In the genomic region with DNA sequence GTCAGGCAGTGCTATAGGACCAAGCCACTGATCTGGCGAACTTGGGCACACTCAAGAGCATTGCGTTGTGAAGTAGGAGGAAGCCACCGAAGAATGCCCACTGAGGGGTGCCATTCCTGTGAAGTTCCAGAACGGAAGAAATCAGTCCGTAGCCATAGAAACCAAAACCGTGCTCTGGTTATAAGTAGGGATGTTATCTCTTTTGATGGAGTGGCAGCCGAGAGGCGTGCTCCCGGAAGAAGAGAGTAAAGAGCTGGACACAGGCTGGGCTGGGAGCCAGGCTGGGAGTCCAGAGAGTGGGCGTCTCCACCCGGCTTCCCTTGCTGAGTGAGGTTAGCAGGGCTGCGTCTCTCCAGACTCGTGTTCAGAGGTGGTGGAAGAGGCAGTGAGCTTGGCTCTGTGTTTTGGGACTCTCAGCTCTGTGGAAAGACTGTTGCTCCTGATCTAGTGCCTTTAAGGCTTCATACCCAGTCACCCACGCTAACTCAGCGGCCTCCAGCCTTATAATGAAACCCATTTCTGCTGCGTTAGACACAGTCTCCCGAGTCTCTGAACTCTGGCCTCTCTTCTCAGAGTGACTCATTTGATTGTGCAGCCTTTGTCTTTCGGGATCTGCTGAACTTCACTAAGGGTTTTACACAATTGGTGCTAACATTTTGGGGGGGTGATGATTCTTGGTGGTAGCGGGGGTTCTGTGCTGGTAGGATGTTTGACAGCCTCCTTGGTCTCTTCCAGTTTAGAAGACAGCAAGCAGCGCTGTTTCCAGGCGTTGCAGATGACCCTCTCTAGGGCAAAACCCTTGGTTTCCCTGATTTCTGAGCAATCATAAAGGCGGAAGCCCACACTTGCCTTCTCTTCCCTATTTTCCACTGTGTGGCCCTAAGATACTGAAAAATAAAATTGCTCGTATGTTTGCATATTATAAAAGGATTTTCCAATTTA, we compare ENCODE assay signal across 8 mouse cellular contexts. TPM values are rescaled to one million over a fixed set of nuclear protein-coding genes. Genes with fewer than 3 reads are reported as not detected.
DNase-seq lines count a peak whose midpoint lies in the region; ATAC-seq and TF ChIP-seq lines count a peak whose summit lies in the region.

No protein-coding gene starts in this region.

- peak overlapping the region; percentile 40; the same call in 1 of the 2 replicates for H3K27ac ChIP-seq in gastrocnemius, adult 2 months
- no peak overlapping the region for H3K27ac ChIP-seq in hindbrain, embryonic 11.5 days (ENCODE audit: low read depth, low read length)
- no peak overlapping the region for H3K27ac ChIP-seq in midbrain, embryonic 13.5 days

- DNase-seq in urinary bladder, postnatal 14 days (ENCODE audit: low spot score), result peak; percentile 71
- DNase-seq in urinary bladder, adult 2 months (ENCODE audit: low spot score), result no peak
- DNase-seq in gastrocnemius, adult 2 months, result peak; percentile 79
- DNase-seq in hindbrain, embryonic 11.5 days (ENCODE audit: low spot score), result peak; percentile 32
- DNase-seq in layer of hippocampus, postnatal 14 days (ENCODE audit: low spot score in 2 of 2), result peak; percentile 38 to 50
- peak; percentile 45 for DNase-seq in testis, postnatal 14 days (ENCODE audit: low spot score)
- DNase-seq in spleen, adult 12 weeks (ENCODE audit: low spot score), result no peak

- TF ChIP-seq CTCF in gastrocnemius, adult 2 months (IDR thresholded peaks at IDR 0.05), result no peak

- H3K27me3 ChIP-seq in hindbrain, embryonic 11.5 days (ENCODE audit: control insufficient read depth, insufficient read depth, low read length), result no peaks in the 10 kb centered on the region
- H3K27me3 ChIP-seq in midbrain, embryonic 13.5 days, result no peaks in the 10 kb centered on the region

- no peaks in the 10 kb centered on the region for H3K36me3 ChIP-seq in hindbrain, embryonic 11.5 days (ENCODE audit: control insufficient read depth, insufficient read depth, low read length)
- H3K36me3 ChIP-seq in midbrain, embryonic 13.5 days, result no peaks in the 10 kb centered on the region

- WGBS in hindbrain, embryonic 11.5 days, result 58% methylated on average over 23 of the region's 23 CpGs
- WGBS in midbrain, embryonic 13.5 days, result 47% methylated on average over 23 of the region's 23 CpGs

- ATAC-seq in hindbrain, embryonic 11.5 days (ENCODE audit: low FRiP score), result no peak; the same call in none of the 2 replicates
- ATAC-seq in midbrain, embryonic 13.5 days, result peak; percentile 77

- 0 out of 2 replicates have a peak, but pooled peaks cover 4% of the 10 kb centered on the region for H3K4me1 ChIP-seq in hindbrain, embryonic 11.5 days (replicated peaks; ENCODE audit: control insufficient read depth, insufficient read depth, low read length)
- H3K4me1 ChIP-seq in midbrain, embryonic 13.5 days (replicated peaks), result peaks cover 7% of the 10 kb centered on the region

- no peaks in the 10 kb centered on the region for H3K9me3 ChIP-seq in hindbrain, embryonic 11.5 days (ENCODE audit: control insufficient read depth, low read length)
- no peaks in the 10 kb centered on the region for H3K9me3 ChIP-seq in midbrain, embryonic 13.5 days

- H3K9ac ChIP-seq in hindbrain, embryonic 11.5 days (ENCODE audit: low read depth, low read length), result no peak overlapping the region
- H3K9ac ChIP-seq in midbrain, embryonic 13.5 days (replicated peaks), result no peak overlapping the region

- H3K4me3 ChIP-seq in gastrocnemius, adult 2 months, result peak overlapping the region; percentile 62
- H3K4me3 ChIP-seq in hindbrain, embryonic 11.5 days (ENCODE audit: low read depth, low read length), result no peak overlapping the region
- H3K4me3 ChIP-seq in midbrain, embryonic 13.5 days (replicated peaks), result no peak overlapping the region

- intact Hi-C loops in gastrocnemius, adult 2 months (cut with DNase I), result no loop called here

- no peak overlapping the region for H3K4me2 ChIP-seq in hindbrain, embryonic 11.5 days (replicated peaks; ENCODE audit: low read depth, low read length)
- H3K4me2 ChIP-seq in midbrain, embryonic 13.5 days (replicated peaks), result peak overlapping the region; percentile 34

RNA-seq across cellular contexts. Expression of a gene that starts 21.1 kb away (rescaled TPM):
- 10.7 and 12.7 TPM in 2 replicates for polyA plus RNA-seq in urinary bladder, adult 2 months (2012; rRNA removed)
- total RNA-seq in gastrocnemius, adult 2 months (2021), result 1 to 10 TPM; 2.3 to 2.6 TPM
- 7.8 and 9.1 TPM in 2 replicates for polyA plus RNA-seq in hindbrain, embryonic 11.5 days (2014; fragmentation: Nextera tagmentation; extraction: Ambion mirVana)
- total RNA-seq in layer of hippocampus, postnatal 14 days (2021), result 1 to 10 TPM; 4.0 to 5.0 TPM
- polyA plus RNA-seq in midbrain, embryonic 13.5 days (2015; fragmentation: Nextera tagmentation; extraction: Ambion mirVana), result 2.5 and 2.6 TPM in 2 replicates

RNA-seq across cellular contexts. Expression of a gene that starts 58.8 kb away (rescaled TPM):
- 133 and 176 TPM in 2 replicates for polyA plus RNA-seq in urinary bladder, adult 2 months (2012; rRNA removed)
- total RNA-seq in gastrocnemius, adult 2 months (2021), result 10 to 100 TPM; 29.3 to 32.9 TPM
- 773 and 810 TPM in 2 replicates for polyA plus RNA-seq in hindbrain, embryonic 11.5 days (2014; fragmentation: Nextera tagmentation; extraction: Ambion mirVana)
- 100 to 1,000 TPM; 109 to 120 TPM for total RNA-seq in layer of hippocampus, postnatal 14 days (2021)
- 565 and 592 TPM in 2 replicates for polyA plus RNA-seq in midbrain, embryonic 13.5 days (2015; fragmentation: Nextera tagmentation; extraction: Ambion mirVana)

RNA-seq across cellular contexts. Expression of a gene that starts 58.9 kb away (rescaled TPM):
- polyA plus RNA-seq in urinary bladder, adult 2 months (2012; rRNA removed), result 0.09 TPM in 1 of 2 replicates, not detected in the other
- total RNA-seq in gastrocnemius, adult 2 months (2021), result not detected
- 0.20 TPM in 1 of 2 replicates, not detected in the other for polyA plus RNA-seq in hindbrain, embryonic 11.5 days (2014; fragmentation: Nextera tagmentation; extraction: Ambion mirVana)
- under 1 TPM; 0.19 to 0.41 TPM for total RNA-seq in layer of hippocampus, postnatal 14 days (2021)
- 0.07 and 0.23 TPM in 2 replicates for polyA plus RNA-seq in midbrain, embryonic 13.5 days (2015; fragmentation: Nextera tagmentation; extraction: Ambion mirVana)

Comparison
In these comparisons a context has a peak if more than half of its experiments do, and no peak if none do; other contexts are left out.
1. DNase-seq: peak in urinary bladder, postnatal 14 days (single experiment), gastrocnemius, adult 2 months (single experiment), hindbrain, embryonic 11.5 days (single experiment), layer of hippocampus, postnatal 14 days (2 of 2) and testis, postnatal 14 days (single experiment); none in urinary bladder, adult 2 months (single experiment) and spleen, adult 12 weeks (single experiment).